Mouse (Mus musculus): ENCODE results near the gene Asap2.

Asap2 gene

GRCm38 (mm10) chr12:21167741-21168140 lies 177.5 kb downstream of the Asap2 start:
- DNase-seq: no peak

DNA sequence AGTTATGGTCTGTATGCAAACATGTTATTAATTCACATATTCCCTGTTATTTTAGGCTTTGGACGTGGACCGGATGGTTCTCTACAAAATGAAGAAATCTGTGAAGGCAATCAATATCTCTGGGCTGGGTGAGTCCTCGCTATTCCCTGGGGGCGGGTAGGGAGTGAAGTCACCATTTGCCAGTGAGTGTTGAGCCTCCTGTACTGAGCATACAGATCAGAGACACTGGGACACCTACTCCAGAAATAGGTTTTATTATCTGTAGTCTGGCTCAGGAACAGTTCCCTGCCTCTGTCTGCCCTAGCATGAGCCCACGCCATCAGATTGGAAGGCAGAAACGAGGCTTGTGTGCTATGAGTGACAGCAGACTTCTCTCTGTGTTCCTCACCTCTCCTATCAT lies 177.9 kb downstream of the Asap2 start:
- no peak for DNase-seq

DNA sequence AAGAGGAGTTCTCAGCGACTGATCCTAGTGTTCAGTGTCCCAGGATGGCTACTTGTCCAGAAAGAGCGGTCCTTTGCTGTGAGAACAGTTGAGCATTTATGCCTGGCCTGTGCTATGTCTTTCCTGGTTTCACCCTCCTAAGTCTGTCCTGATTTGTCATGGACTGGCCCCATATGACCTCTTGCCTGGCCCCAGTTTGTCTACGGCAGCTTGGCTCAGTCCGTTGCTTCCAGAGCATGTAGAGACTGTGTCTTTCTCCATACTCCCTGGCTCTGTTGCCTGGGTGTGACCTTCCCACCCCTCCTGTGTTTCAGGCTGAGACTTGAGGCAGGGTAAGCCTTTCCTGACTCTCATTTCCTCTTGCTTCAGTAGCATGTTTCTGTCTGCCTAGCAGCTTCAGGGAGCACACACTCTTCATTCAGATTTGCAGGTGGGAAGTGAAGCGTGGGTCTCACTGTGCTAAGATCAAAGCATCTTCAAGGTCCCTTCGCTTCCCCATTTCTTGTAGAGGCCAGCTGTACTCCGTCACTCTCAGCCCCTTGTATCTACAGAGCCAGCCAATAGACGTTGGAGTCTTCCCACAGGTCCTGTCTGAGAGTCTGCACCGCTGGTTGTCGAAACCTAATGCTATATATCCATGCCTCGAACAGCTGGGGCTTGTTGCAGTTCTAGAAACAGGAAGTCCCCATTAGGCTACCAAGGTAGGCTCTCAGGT lies 181.7 kb downstream of the Asap2 start:
- DNase-seq: no peak

GRCm38 (mm10) chr12:21173847-21174412 lies 183.7 kb downstream of the Asap2 start:
- no peak for DNase-seq

- no peak for DNase-seq
Observed at GRCm38 (mm10) chr12:21176399-21176798, 186.1 kb downstream of the Asap2 start.

- no peak for DNase-seq
Observed at GRCm38 (mm10) chr12:21177123-21177698, 187.0 kb downstream of the Asap2 start.

GRCm38 (mm10) chr12:21180091-21180490 lies 189.8 kb downstream of the Asap2 start:
- no peak for DNase-seq

- no peak for DNase-seq
Observed at GRCm38 (mm10) chr12:21182786-21183185, 192.5 kb downstream of the Asap2 start.

DNA sequence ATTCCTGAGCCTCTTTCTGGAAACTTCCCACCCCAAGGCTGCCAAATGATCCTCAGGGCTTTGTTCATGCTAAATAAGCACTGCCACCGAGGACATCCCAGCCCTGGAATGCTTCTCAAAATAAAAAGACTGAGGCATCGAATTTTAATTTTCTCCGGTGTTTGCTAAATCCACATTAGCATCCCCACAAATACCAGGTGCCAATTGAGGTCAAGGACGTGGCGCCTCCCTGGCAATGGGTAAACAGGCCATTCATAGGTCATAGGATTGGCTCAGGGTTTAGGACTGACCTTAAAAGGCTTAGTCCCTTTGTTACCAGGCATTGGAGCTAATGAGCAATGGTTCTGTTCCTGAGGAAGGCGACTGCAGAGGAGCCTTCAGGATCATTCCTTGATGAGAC lies 193.1 kb downstream of the Asap2 start:
- DNase-seq: no peak

GRCm38 (mm10) chr12:21186145-21186544 lies 195.9 kb downstream of the Asap2 start:
- no peak for DNase-seq

DNA sequence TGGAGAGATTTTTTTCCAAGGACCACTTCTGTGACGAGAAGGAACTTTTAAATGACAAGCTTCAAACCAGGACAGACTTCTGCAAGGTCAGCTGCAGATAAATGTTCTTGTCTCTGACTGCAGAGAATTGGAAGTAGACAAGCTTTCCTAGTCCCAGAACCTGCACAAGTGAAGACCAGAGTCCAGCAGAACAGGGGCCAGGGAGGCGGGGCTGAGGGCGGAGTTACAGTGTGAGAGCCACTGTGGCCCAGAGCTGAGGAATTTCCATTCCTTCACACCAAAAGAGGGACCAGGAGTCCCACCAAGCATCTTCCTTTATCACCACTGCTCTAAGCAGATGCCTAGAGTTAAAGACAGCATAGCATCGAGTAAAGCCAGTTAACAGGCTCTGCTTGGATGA lies 198.6 kb downstream of the Asap2 start:
- peak in 1 of 2 experiments; percentile 48 for DNase-seq

GRCm38 (mm10) chr12:21191546-21191945 lies 201.3 kb downstream of the Asap2 start:
- DNase-seq: no peak

DNA sequence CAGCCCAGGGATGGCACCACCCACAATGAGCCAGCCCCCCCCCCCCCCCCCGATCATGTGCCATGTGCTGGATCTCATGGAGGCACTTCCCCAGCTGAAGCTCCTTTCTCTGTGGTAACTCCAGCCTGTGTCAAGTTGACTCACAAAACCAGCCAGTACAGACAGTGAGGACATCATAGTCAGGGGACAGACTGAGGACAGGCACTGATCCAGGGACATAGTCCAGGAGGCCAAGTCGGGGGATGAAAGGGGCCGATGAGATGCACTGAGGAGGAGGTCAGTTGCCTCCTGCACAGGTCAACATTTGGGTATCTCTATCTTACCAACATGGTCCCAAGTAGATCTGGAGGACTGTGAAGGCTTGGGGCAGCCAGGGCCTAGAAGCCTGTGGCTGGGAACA lies 205.2 kb downstream of the Asap2 start:
- no peak for DNase-seq

DNA sequence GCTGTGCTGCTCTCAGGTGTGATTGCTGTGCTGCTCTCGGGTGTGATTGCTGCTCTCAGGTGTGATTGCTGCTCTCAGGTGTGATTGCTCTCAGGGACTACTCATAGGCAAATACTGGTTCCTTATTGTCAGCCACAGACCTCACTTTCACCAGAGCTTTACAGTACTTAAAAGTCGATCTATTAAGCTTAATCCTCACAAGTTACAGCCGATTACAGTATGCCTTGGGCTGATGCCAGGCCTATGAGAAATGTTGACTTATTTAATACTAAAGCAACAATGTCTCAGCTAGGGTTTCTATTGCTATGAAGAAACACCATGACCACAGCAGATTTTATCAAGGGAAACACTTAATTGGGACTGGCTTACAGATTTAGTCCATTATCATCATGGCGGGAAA lies 206.2 kb downstream of the Asap2 start:
- no peak for DNase-seq

DNA sequence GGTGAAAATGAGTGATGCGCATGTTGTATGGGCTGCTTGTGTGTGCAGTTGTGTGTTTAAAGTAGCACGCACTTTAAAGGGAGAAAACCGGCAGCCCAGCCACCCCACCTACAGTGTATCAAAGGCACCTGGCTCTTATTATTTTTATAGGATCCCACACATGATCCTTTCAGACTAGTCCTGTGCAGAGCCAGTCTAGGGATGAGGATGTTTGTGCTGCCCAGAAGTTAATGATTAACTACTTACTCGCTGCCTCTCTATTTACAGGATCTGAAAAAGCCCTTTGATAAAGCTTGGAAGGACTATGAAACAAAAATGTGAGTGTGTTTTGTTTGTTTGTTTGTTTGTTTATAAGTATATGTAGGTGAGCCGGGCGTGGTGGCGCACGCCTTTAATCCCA lies 210.4 kb downstream of the Asap2 start:
- no peak for DNase-seq

GRCm38 (mm10) chr12:21201485-21202269 lies 211.4 kb downstream of the Asap2 start:
- no peak for DNase-seq

DNA sequence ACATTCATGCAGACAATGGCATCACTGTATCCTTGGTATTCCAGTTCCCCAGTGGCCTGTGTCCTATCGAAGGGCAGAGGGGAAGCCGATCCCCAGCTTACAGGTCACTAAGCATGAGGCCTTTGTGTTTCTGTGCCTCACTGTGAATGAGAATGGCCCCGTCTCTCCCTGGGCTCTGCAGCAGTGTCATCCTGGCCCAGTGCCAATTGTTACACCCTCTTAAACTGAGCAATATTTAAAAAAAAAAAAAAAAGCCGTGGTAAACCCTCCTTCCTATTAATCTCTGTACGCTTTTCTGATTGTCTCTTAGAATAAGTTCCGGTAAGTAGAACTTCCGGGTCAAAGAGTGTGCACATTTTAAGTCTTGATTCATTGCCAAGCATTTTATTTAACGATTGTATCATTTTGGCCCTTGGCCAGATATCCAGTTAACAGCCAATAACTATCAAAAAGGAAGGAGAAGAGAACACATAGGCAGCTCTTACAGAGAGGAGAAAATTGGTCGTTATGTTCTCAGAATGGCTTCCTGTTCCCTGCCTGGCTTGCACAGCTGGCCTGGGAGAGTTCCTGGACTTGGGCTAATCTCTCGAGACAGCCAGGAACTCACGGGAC lies 214.5 kb downstream of the Asap2 start:
- peak in 1 of 2 experiments; percentile 38 for DNase-seq

DNA sequence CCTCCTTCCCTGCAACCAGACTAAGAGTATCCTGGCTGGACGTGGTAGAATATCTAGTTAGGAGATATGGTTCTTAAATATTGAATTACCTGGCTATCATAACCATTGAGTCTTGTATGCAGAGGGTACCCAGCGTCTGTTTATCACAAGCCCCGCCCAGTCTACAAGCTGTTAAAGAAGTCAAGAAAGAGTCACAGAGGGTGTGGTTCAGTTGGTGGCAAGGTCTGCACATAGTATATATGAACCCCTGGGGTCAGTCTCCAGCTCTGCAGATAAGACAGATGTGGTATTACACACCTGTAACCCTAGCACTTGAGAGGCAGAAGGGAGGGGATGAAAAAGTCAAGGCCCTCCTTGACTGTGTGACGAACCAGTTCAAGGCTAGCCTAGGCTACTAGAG lies 215.5 kb downstream of the Asap2 start:
- DNase-seq: no peak

DNA sequence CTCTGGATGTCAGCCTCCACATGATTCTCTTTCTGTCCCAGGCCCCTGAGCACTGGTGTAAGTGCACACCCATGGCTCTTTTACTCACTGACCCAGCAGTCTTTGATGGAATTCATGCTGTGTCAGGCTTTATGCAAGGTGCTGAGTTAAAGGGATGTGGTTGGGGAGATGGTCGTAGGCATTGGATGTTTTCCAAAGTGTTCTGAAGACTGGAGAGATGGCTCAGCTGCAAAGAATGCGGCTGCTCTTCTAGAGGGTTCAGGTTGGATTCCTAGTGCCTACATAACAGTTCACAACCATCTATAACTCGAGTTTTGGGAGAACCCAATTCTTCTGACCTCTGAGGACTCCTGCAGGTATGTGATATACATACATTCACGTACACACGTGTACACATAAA lies 217.2 kb downstream of the Asap2 start:
- DNase-seq: no peak

- DNase-seq: no peak
Observed at GRCm38 (mm10) chr12:21208172-21208795, 218.0 kb downstream of the Asap2 start.

DNA sequence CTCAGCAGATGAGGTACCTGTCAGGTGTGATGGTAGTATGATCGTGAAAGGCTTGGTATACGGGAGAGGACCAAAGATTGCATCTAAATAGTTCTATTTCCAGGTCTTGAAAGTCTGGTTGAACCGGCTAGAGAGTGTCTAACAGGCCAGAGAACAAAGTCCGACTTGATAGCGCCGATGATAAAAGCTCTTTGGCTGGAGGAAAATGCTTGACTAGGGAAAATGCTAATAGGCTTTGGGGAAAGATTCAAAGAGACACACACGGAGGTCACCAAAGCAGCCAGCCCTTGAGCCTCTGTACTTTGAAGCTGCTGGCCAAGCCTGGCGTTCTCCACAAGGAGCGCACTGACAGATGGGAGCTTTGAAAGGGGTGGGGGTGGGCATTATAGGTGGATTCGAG lies 219.0 kb downstream of the Asap2 start:
- DNase-seq: no peak

DNA sequence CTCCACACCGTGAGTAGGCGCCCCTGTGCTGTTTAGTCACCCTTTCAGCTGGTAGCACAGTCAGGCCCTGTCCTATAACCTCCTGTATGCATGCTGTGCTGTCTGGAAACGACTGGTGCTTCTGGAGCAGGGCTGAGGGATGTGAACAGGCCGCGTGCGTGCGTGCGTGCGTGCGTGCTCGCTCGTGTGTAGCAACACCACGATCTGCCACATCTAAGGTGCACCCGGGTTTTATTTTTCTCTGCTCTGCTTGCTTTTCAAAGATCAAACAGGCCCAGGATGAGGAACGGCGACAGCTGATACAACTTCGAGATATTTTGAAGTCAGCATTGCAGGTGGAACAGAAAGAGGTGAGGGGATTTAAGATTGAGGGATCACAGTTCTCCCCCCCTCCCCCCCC lies 222.6 kb downstream of the Asap2 start:
- DNase-seq: no peak

Data from cerebellum, postnatal 25 days (tissue).